Mouse (Mus musculus): Measurements from ENCODE around the gene Mto1. TPM values are rescaled to one million over a fixed set of nuclear protein-coding genes. Genes with fewer than 3 reads are reported as not detected.

Mto1 gene
- polyA plus RNA-seq, 1 experiment from 2014 or later, result 26.6 TPM

- H3K9me3 ChIP-seq, result no peaks in the 10 kb centered on the region
- WGBS, result 1% methylated on average over 81 of the region's 81 CpGs
- H3K9ac ChIP-seq, result peak within 1 kb of the TSS; percentile 58
- peaks cover 87% of the 10 kb centered on the region for H3K27me3 ChIP-seq
- H3K4me3 ChIP-seq, result peak within 1 kb of the TSS; percentile 44
- H3K4me2 ChIP-seq, result peak within 1 kb of the TSS; percentile 69
- H3K36me3 ChIP-seq, result no peaks in the 10 kb centered on the region
- H3K27ac ChIP-seq (replicated peaks), result no peak within 1 kb of the TSS
- 0 out of 2 replicates have a peak, but pooled peaks have one; percentile 30 for ATAC-seq (ENCODE audit: low read depth)
- H3K4me1 ChIP-seq (replicated peaks), result peaks cover 15% of the 10 kb centered on the region
These were observed 5.2 kb upstream of the Mto1 start, which contains the start of gene Cgas for GRCm38 (mm10) chr9:78442579-78443392. Cgas (minus strand) TSS chr9:78443237.

DNA sequence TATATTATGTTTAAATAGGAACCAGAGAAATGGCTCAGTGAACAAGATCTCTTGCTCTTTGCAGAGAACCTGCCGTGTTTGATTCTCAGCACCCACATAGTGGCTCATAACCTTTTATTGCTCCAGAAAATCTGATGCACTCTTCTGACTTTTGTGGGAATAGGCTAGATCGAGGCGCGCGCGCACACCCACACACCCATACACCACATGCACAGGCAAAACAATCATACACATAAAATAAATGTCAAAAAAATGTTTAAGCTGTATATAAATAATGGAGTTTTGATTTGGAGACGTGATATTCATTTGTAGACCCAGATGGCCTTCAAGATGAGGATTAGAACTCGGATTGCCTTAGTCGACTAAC lies 419 bp upstream of the Mto1 start:
- WGBS, result 25% methylated on average over 9 of the region's 9 CpGs
- Histone ChIP-seq H3K4me2 (peak overlapping the region; percentile 63), H3K36me3 (peaks cover 19% of the 10 kb centered on the region), H3K9ac (peak overlapping the region; percentile 92), H3K4me3 (peak overlapping the region; percentile 95), H3K9me3 (no peaks in the 10 kb centered on the region), H3K27ac (replicated peaks) (no peak overlapping the region), H3K27me3 (peaks cover 46% of the 10 kb centered on the region), H3K4me1 (replicated peaks) (peaks cover 23% of the 10 kb centered on the region)
- peak; percentile 38 for ATAC-seq (ENCODE audit: low read depth)

DNA sequence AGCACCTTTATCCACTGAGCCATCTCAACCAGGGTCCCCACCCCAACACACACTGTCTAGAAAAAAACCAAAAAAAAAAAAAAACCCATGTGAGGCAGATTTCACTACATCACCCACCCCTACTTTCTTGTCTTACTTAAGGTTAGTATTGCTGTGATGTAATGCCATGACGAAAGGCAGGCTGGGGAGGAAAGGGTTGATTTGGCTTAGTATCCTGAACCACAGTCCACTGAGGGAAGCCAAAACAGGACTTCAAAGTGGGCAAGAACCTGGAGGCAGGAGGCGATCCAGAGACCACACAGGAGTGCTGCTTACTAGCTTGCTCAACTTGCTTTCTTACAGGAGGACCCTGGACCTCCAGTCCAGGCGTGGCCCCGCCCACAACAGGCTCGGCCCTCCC lies 2.4 kb downstream of the Mto1 start:
- 84% methylated on average over 5 of the region's 5 CpGs for WGBS
- Histone ChIP-seq H3K36me3 (peaks cover 39% of the 10 kb centered on the region), H3K9ac (no peak overlapping the region), H3K4me2 (no peak overlapping the region), H3K4me3 (no peak overlapping the region), H3K27me3 (peaks cover 20% of the 10 kb centered on the region), H3K4me1 (replicated peaks) (peaks cover 17% of the 10 kb centered on the region), H3K27ac (replicated peaks) (no peak overlapping the region), H3K9me3 (no peaks in the 10 kb centered on the region)
- no peak for ATAC-seq (ENCODE audit: low read depth)

DNA sequence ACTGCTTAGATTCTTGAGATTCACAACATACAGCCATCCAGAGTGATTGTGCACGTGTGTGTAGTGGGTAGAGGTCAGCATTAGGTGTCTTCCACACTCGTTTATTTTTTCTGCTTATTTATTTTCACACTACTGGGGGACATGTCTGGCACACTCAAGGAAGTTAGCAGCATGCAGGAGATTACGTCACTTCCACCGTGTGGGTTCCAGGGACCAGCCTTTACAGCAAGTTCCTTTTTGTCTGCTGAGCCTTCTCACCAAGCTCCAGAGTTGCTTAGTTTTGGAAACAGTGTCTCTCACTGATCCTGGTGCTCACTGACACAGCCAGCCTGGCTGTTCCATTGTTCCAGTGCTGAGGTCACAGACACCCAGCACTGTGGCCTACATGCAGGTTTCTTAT lies 3.4 kb downstream of the Mto1 start:
- Histone ChIP-seq H3K4me1 (replicated peaks) (peaks cover 17% of the 10 kb centered on the region), H3K36me3 (peaks cover 46% of the 10 kb centered on the region), H3K27me3 (peaks cover 10% of the 10 kb centered on the region), H3K9me3 (no peaks in the 10 kb centered on the region), H3K4me3 (no peak overlapping the region), H3K27ac (replicated peaks) (no peak overlapping the region), H3K9ac (no peak overlapping the region), H3K4me2 (no peak overlapping the region)
- 90% methylated on average over 4 of the region's 4 CpGs for WGBS
- ATAC-seq (ENCODE audit: low read depth), result no peak

GRCm38 (mm10) chr9:78457026-78457425 lies 9.0 kb downstream of the Mto1 start:
- 93% methylated on average over 8 of the region's 8 CpGs for WGBS
- Histone ChIP-seq H3K27me3 (no peaks in the 10 kb centered on the region), H3K9me3 (no peaks in the 10 kb centered on the region), H3K4me3 (no peak overlapping the region), H3K4me2 (no peak overlapping the region), H3K4me1 (replicated peaks) (no peaks in the 10 kb centered on the region), H3K9ac (no peak overlapping the region), H3K36me3 (peaks cover 79% of the 10 kb centered on the region), H3K27ac (replicated peaks) (no peak overlapping the region)
- ATAC-seq (ENCODE audit: low read depth), result no peak

DNA sequence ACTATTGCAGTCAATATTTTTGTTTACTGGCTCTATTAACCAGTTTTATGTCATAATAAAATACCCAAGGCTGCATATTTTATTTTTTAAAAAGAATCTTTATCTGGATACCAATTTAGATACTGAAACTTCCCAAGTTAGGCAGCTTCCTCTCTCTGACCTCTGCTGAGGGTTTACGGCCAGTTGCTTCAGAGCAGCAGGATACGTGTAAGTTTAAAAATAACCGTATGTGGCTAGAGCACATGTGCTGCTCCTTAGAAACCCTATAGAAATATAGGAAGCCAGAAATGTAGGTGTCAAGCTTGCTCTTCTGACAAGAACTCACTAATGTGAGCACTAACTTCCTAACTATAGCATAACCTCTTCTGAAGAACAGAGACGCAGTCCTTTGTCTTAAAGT lies 15.3 kb downstream of the Mto1 start:
- H3K27ac ChIP-seq (replicated peaks), result no peak overlapping the region
- no peak for ATAC-seq (ENCODE audit: low read depth)
- H3K36me3 ChIP-seq, result peaks cover 88% of the 10 kb centered on the region
- H3K4me2 ChIP-seq, result no peak overlapping the region
- WGBS, result 94% methylated on average over 4 of the region's 4 CpGs
- no peaks in the 10 kb centered on the region for H3K9me3 ChIP-seq
- H3K9ac ChIP-seq, result no peak overlapping the region
- no peak overlapping the region for H3K4me3 ChIP-seq
- no peaks in the 10 kb centered on the region for H3K4me1 ChIP-seq (replicated peaks)
- H3K27me3 ChIP-seq, result no peaks in the 10 kb centered on the region

DNA sequence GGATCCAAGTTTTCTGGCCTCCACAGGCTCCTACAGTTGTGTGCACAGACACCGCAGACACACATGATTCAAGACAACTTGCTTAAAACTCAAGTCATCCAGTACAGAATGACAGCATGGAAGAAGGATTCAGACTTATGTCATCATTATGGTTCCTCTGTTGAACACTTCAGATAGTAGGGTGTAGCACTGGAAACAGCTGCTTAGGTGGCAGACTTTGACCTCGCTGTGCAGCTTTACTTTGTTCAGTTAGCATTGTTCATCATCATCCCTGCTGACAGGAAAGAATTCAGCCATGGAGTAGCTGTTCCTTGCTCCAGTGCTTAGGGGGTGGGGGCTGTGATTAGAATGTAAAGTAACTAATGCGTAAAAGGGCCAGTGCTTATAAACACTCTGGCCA lies 17.7 kb downstream of the Mto1 start:
- no peaks in the 10 kb centered on the region for H3K27me3 ChIP-seq
- H3K4me1 ChIP-seq (replicated peaks), result no peaks in the 10 kb centered on the region
- no peak overlapping the region for H3K9ac ChIP-seq
- no peak overlapping the region for H3K4me3 ChIP-seq
- ATAC-seq (ENCODE audit: low read depth), result no peak
- peaks cover 90% of the 10 kb centered on the region for H3K36me3 ChIP-seq
- no peak overlapping the region for H3K27ac ChIP-seq (replicated peaks)
- WGBS, result 94% methylated on average over 3 of the region's 3 CpGs
- H3K9me3 ChIP-seq, result no peaks in the 10 kb centered on the region
- H3K4me2 ChIP-seq, result no peak overlapping the region

DNA sequence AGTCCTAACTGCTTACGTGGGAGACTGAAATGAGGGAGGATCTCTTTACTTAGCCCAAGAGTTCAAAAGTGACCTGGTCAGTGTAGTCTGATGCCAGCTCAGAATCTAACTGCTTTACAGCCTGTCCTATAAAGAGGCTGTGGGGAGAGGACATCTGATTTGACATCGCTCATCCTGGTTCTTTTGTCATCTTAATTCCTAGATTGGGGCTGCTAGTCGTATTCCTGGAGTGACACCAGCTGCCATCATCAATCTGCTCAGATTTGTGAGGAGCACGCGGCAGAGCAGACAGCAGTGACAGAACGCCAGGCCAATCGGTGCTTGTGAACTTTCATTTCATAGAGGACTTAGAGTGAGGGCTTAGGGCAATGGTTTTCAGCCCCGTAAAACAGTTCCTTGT lies 25.6 kb downstream of the Mto1 start:
- Histone ChIP-seq H3K27ac (replicated peaks) (no peak overlapping the region), H3K27me3 (no peaks in the 10 kb centered on the region), H3K9me3 (no peaks in the 10 kb centered on the region), H3K9ac (0 out of 2 replicates have a peak overlapping the region, but pooled peaks have one; percentile 26), H3K4me1 (replicated peaks) (peaks cover 18% of the 10 kb centered on the region), H3K36me3 (peaks cover 83% of the 10 kb centered on the region), H3K4me3 (no peak overlapping the region), H3K4me2 (no peak overlapping the region)
- ATAC-seq (ENCODE audit: low read depth), result no peak
- WGBS, result 72% methylated on average over 8 of the region's 8 CpGs

DNA sequence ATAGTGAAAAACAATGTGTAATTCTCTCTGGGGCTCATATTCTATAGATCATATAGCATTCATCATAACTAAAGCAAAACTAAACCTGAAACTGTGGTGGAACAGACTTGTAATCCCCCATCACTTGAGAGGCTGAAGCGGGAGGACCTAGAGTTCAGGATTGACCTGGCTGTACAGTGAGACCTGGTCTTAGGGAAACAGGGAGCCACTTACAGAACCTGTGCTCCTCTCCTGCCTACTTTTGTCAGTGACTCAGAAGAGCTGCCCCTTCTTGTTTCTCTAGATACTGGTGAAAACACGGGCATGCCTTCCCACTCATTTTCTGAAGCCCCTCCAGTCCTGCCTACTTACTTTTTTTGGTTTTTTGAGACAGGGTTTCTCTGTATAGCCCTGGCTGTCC lies 26.3 kb downstream of the Mto1 start:
- Histone ChIP-seq H3K27ac (replicated peaks) (no peak overlapping the region), H3K4me1 (replicated peaks) (peaks cover 24% of the 10 kb centered on the region), H3K36me3 (peaks cover 83% of the 10 kb centered on the region), H3K4me2 (no peak overlapping the region), H3K9ac (no peak overlapping the region), H3K27me3 (no peaks in the 10 kb centered on the region), H3K4me3 (no peak overlapping the region), H3K9me3 (no peaks in the 10 kb centered on the region)
- ATAC-seq (ENCODE audit: low read depth), result no peak
- WGBS, result 78% methylated on average over 2 of the region's 2 CpGs

GRCm38 (mm10) chr9:78474771-78475382 lies 26.9 kb downstream of the Mto1 start:
- WGBS, result 90% methylated on average over 5 of the region's 5 CpGs
- Histone ChIP-seq H3K9ac (no peak overlapping the region), H3K36me3 (peaks cover 81% of the 10 kb centered on the region), H3K9me3 (no peaks in the 10 kb centered on the region), H3K4me1 (replicated peaks) (peaks cover 29% of the 10 kb centered on the region), H3K4me3 (no peak overlapping the region), H3K27ac (replicated peaks) (no peak overlapping the region), H3K4me2 (no peak overlapping the region), H3K27me3 (no peaks in the 10 kb centered on the region)
- no peak for ATAC-seq (ENCODE audit: low read depth)

DNA sequence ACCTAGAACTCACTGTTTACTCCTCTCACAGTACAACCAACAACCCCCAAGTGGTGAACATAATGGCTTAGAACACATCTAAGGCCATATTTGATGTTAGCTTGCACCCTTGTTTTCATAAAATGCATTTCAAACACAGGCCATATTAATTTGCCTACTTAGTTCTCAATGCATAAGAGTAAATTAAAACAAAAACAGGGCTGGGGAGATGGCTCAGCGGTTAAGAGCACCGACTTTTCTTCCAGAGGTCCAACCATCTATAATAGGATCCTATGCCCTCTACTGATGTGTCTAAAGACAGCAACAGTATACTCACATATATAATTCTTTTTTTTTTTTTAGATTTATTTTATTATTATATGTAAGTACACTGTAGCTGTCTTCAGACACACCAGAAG lies 27.4 kb downstream of the Mto1 start:
- Histone ChIP-seq H3K4me2 (no peak overlapping the region), H3K27me3 (no peaks in the 10 kb centered on the region), H3K27ac (replicated peaks) (no peak overlapping the region), H3K9ac (no peak overlapping the region), H3K4me1 (replicated peaks) (peaks cover 33% of the 10 kb centered on the region), H3K4me3 (no peak overlapping the region), H3K36me3 (peaks cover 81% of the 10 kb centered on the region), H3K9me3 (no peaks in the 10 kb centered on the region)
- ATAC-seq (ENCODE audit: low read depth), result no peak
- WGBS, result 95% methylated on average over 2 of the region's 2 CpGs

- Histone ChIP-seq H3K27me3 (no peaks in the 10 kb centered on the region), H3K9me3 (no peaks in the 10 kb centered on the region), H3K4me2 (no peak overlapping the region), H3K9ac (no peak overlapping the region), H3K4me3 (no peak overlapping the region), H3K4me1 (replicated peaks) (peaks cover 33% of the 10 kb centered on the region), H3K27ac (replicated peaks) (no peak overlapping the region), H3K36me3 (peaks cover 78% of the 10 kb centered on the region)
- no peak for ATAC-seq (ENCODE audit: low read depth)
- 86% methylated on average over 4 of the region's 4 CpGs for WGBS
These were observed 27.9 kb downstream of the Mto1 start for GRCm38 (mm10) chr9:78475873-78476272.

Data from neural tube, embryonic 13.5 days (tissue).